Mouse (Mus musculus) kidney, adult 2 months (tissue): Measurements from ENCODE around the gene Igsf21.

Experiments
- CTCF ChIP-seq: fragments of 200-500 bp; conservative IDR thresholded peaks from 2 replicates; pipeline ENCODE4 v1.5.1; 2011; ENCODE audit warnings: low read depth, mild to moderate bottlenecking, control low read depth, low read length, moderate library complexity, mixed read lengths; ENCODE audit not compliant: insufficient read depth, insufficient read length
- POLR2A ChIP-seq: fragments of 200-500 bp; IDR thresholded peaks from one replicate; pipeline ENCODE4 v1.6.1; 2011; ENCODE audit warnings: low read depth, low read length, control low read depth

- no peak for TF ChIP-seq POLR2A
- no peak for TF ChIP-seq CTCF
These were observed 168.2 kb downstream of the Igsf21 start for GRCm38 (mm10) chr4:140078416-140078815.
